Mouse (Mus musculus) cerebellum, adult 18-20 months (tissue): Measurements from ENCODE around the gene Ubxn6.
A peak's percentile ranks its signal among the peaks of the same experiment; 100 is the strongest.
"Not testable (repeated sequence)": the region's sequence is repeated elsewhere in the genome, so short reads cannot be mapped to it uniquely, and the experiment has no call there.

Source experiments
- DNase-seq, 2 experiments: peaks; one replicate each; pipeline ENCODE4 v3.0.0; 2021

Gene Ubxn6

DNA sequence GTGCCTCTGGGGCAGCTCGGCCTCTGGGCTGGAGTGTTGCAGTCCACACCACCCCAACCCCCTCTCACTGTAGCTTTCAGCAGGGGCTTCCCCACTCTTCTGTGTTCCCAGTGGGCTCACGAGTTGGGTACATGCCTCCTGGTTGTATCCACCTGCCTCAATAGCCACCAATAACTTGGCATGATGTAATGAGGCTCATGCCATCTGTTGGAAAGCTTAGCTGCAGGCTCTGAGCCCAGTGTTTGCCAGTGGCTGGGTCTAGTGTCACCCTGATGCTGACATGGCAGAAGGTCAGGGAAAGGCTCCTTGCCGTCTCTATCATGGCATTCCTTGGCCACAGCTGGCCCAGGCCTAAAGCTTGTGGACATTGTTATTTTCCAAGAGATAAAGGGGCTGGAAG, 26.0 kb upstream of the Ubxn6 start:
- no peak for DNase-seq

- no peak for DNase-seq
Measured at GRCm38 (mm10) chr17:56098711-56099572, 24.1 kb upstream of the Ubxn6 start.

- no peak for DNase-seq
Measured at GRCm38 (mm10) chr17:56098180-56098579, 23.4 kb upstream of the Ubxn6 start.

DNA sequence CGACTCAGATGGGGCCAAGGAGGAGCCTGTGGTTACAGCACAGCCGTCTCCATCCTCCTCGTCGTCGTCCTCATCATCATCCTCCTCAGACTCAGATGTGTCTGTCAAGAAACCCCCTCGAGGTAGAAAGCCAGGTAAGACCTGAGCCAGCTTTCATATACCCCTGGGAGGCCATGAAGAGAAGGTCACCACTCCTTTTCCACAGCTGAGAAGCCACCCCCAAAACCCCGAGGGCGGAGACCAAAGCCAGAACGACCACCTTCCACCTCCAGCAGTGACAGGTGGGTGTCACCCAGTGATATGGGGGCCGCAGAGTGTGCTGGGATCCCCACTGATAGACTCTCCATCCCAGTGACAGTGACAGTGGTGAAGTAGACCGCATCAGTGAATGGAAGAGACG, 22.1 kb upstream of the Ubxn6 start:
- DNase-seq: no peak

- no peak for DNase-seq
Measured at GRCm38 (mm10) chr17:56092794-56093193, 18.0 kb upstream of the Ubxn6 start.

GRCm38 (mm10) chr17:56092312-56092711, 17.5 kb upstream of the Ubxn6 start:
- no peak for DNase-seq

GRCm38 (mm10) chr17:56080781-56081585, 6.2 kb upstream of the Ubxn6 start:
- peak in 1 of 2 experiments; percentile 23 for DNase-seq

- no peak for DNase-seq
Measured at GRCm38 (mm10) chr17:56079921-56080320, 5.1 kb upstream of the Ubxn6 start.

- peak; percentile 100 for DNase-seq
Measured at GRCm38 (mm10) chr17:56078880-56079795, 4.3 kb upstream of the Ubxn6 start, which contains the start of gene Hdgfl2. TSS of gene Hdgfl2 (plus strand) at chr17:56079634.

DNA sequence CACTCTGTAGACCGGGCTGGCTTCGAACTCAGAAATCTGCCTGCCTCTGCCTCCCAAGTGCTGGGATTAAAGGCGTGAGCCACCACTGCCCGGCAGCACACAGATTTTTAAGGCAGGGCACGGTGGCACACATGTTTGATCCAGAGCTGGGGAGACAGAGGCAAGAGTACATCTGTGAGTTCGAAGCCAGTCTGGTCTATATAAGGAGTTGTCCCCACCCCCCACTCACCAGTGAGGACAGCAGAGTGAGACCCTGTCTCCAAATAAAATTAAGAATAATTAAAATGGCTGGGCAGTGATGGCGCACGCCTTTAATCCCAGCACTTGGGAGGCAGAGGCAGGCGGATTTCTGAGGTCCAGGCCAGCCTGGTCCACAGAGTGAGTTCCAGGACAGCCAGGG, 3.5 kb upstream of the Ubxn6 start:
- peak; percentile 32 to 40 for DNase-seq

DNA sequence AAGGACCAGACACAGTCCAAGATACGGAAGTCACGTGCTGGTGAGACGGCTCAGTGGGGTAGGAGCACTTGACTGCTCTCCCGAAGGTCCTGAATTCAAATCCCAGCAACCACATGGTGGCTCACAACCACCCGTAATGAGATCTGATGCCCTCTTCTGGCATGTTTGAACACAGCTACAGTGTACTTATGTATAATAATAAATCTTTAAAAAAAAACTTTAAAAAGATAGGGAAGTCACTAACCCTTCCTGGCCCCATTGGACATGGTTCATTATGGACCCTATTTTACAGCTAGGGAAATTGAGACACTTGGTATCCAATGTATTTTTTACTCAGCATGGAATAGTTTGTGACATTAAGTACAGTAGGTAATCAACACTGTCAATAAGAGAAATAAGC, 2.7 kb upstream of the Ubxn6 start:
- no peak for DNase-seq

GRCm38 (mm10) chr17:56074097-56074826, 566 bp downstream of the Ubxn6 start:
- peak; percentile 70 to 78 for DNase-seq

DNA sequence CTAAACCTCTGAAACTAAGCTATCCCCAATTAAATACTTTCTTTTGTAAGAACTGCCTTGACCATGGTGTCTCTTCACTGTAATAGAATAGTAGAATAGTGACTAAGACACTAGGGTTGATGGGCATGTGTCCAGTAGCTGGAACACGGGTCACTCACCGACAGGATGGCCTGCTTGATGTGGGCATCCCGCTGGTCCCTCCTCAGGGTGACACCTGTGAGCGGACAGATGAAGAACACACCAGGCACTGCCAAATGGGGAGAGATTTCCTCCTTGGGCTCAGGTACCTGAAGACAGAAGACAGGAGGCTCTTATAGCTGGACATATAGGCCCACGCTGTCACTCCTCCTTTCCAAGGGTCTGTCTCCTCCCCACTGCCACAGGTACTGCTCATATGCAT, 2.6 kb downstream of the Ubxn6 start:
- DNase-seq: no peak

GRCm38 (mm10) chr17:56071126-56071525, 3.7 kb downstream of the Ubxn6 start:
- DNase-seq: no peak

DNA sequence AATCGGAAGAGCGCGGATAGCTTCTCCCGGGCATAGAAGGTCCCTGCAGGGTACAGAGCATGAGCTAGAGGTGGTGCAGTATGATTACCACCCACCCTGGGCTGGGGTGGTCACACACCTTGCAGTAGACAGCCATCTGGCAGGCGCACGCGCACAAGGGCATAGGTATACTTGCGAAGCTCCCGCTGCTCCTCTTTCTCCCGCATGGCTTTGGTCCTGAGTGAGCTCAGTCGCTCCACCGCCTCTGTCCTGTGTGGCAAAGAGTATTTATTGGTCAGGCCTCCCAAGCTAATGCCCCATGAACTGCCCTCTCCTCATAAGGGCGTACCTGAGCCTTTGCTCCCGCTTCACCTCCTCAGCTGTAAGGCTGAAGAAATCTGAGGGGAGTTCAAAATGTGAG, 5.8 kb downstream of the Ubxn6 start:
- no peak for DNase-seq

DNA sequence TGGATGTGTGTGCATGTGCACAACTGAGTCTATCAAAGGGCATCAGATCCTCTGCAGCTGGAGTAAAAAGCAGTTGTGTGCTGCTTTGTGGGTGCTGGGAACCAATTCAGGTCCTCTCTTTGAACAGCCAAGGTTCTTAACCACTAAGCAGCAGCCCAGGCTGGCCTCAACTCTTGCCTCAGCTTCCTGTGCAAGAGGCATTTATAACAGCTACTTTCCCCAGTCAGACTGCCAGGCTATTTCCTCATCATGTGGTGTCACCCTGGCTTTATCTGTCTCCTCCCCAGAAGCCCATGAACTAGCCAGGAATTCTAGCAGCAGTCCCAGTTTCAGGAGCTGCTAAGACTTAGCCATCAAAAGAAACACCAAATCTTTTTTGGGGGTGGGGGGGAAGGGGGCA, 8.4 kb downstream of the Ubxn6 start:
- DNase-seq: no peak

DNA sequence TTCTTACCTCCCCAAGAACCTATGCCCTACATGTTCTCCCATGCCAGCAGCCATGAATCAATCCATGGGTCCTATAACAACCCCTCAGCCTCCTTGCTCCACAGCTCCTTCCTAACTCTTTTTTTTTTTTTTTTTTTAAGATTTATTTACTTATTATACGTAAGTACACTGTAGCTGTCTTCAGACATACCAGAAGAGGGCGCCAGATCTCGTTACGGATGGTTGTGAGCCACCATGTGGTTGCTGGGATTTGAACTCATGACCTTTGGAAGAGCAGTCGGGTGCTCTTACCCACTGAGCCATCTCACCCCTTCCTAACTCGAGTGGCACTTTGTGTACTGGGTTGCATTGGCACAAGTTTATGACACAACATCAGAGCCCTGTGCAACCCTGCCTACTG, 9.1 kb downstream of the Ubxn6 start:
- not testable (repeated sequence) for DNase-seq

DNA sequence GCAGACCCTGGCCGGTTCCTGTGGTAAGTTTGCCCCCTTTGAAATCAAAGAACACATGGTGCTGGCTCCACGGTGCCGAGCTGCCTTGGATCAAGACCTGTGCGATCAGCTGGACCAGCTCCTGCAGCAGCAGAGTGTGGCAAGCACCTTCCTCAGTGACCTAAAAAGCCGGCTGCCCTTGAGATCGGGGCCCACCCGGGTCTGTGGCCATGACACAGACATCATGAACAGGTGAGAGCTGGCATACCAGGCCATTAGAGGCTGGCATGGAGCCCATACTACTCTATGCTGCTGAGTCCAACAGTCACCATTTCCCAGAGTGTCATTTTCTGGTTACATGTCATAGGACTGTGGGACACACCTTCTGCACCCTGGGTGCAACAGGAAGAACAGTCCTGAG, 12.7 kb downstream of the Ubxn6 start:
- DNase-seq: no peak

DNA sequence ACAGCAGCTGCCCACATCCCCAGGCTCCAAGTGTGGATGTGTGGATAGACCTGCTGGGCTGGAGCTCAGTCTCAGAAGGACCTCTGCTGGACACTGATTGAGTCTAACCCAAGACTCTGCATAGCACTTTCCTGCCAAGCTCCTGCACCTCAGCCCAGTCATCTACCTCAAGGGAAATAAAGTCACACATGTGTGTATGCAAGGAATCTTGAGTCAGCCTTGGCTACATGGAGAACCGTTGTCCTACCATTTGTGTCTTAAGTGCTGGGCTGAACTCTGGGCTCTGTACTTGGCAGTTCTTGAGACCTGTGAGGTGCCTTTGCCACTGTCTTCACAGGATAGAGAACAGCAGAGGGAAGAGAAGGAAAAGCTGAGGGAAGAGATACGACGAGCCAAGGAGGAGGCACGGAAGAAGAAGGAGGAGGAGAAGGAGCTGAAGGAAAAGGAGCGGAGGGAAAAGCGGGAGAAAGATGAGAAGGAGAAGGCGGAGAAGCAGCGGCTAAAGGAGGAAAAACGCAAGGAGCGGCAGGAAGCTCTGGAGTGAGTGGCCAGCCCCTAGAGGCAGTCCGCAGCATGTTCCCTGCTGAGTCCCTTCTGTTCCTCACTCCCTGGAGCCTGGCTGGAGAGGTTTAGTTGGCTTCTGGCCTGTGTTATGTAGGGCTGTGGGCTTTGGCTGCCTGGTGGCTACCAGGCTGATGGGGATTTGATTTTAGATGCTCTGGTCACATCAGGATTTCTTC, 17.3 kb downstream of the Ubxn6 start:
- DNase-seq: peak; percentile 68 to 69

- no peak for DNase-seq
Measured at GRCm38 (mm10) chr17:56055945-56056678, 18.7 kb downstream of the Ubxn6 start.

GRCm38 (mm10) chr17:56054938-56055337, 19.9 kb downstream of the Ubxn6 start:
- no peak for DNase-seq
